Mouse (Mus musculus) 416B (cell line): Measurements from ENCODE around the gene Mfsd4a.
A peak's percentile ranks its signal among the peaks of the same experiment; 100 is the strongest.

Source experiments
- DNase-seq: peaks from one replicate; pipeline ENCODE4 v3.0.0; 2011; ENCODE audit warnings: low read depth

Mfsd4a gene

GRCm38 (mm10) chr1:132014800-132015199, 53.1 kb downstream of the Mfsd4a start:
- DNase-seq, result no peak

GRCm38 (mm10) chr1:132012861-132013260, 55.0 kb downstream of the Mfsd4a start:
- DNase-seq, result no peak

- no peak for DNase-seq
These were observed 56.1 kb downstream of the Mfsd4a start for GRCm38 (mm10) chr1:132011785-132012184.

- peak; percentile 87 for DNase-seq
These were observed 57.0 kb downstream of the Mfsd4a start for GRCm38 (mm10) chr1:132010632-132011501.

- DNase-seq, result peak; percentile 39
These were observed 58.8 kb downstream of the Mfsd4a start for GRCm38 (mm10) chr1:132008881-132009644.

- DNase-seq, result peak; percentile 92
These were observed 59.7 kb downstream of the Mfsd4a start for GRCm38 (mm10) chr1:132007828-132008827.

- DNase-seq, result peak; percentile 94
These were observed 60.5 kb downstream of the Mfsd4a start, which contains the start of gene Elk4 for GRCm38 (mm10) chr1:132007282-132007815. Gene Elk4, plus strand, starts transcription at chr1:132007607.

GRCm38 (mm10) chr1:132006721-132007120, 61.1 kb downstream of the Mfsd4a start:
- no peak for DNase-seq

- DNase-seq, result no peak
These were observed 61.8 kb downstream of the Mfsd4a start for GRCm38 (mm10) chr1:132006046-132006445.

- no peak for DNase-seq
These were observed 62.4 kb downstream of the Mfsd4a start for GRCm38 (mm10) chr1:132005466-132005865.

- no peak for DNase-seq
These were observed 63.2 kb downstream of the Mfsd4a start for GRCm38 (mm10) chr1:132004574-132005180.

- peak; percentile 87 for DNase-seq
These were observed 64.0 kb downstream of the Mfsd4a start for GRCm38 (mm10) chr1:132003817-132004216.

GRCm38 (mm10) chr1:132003111-132003510, 64.8 kb downstream of the Mfsd4a start:
- no peak for DNase-seq

- DNase-seq, result peak; percentile 52
These were observed 66.0 kb downstream of the Mfsd4a start for GRCm38 (mm10) chr1:132001880-132002330.

GRCm38 (mm10) chr1:132000506-132000905, 67.4 kb downstream of the Mfsd4a start:
- peak; percentile 60 for DNase-seq

- peak; percentile 77 for DNase-seq
These were observed 72.8 kb downstream of the Mfsd4a start for GRCm38 (mm10) chr1:131995062-131995461.

- DNase-seq, result peak; percentile 40
These were observed 74.5 kb downstream of the Mfsd4a start for GRCm38 (mm10) chr1:131993169-131994040.

GRCm38 (mm10) chr1:131992561-131993001, 75.3 kb downstream of the Mfsd4a start:
- DNase-seq, result peak; percentile 22

GRCm38 (mm10) chr1:131990083-131990760, 77.6 kb downstream of the Mfsd4a start:
- DNase-seq, result no peak
